Mouse (Mus musculus): ENCODE data around the gene Dusp1. TPM values are rescaled to one million over a fixed set of nuclear protein-coding genes. Genes with fewer than 3 reads are reported as not detected.

Gene Dusp1
- polyA plus RNA-seq, 1 experiment from 2014 or later = 36.9 TPM

GRCm38 (mm10) chr17:26463984-26464383, 97.9 kb downstream of the Dusp1 start:
- Histone ChIP-seq H3K36me3 (ENCODE audit: control insufficient read depth, insufficient read depth, low read length) (no peaks in the 10 kb centered on the region), H3K4me3 (ENCODE audit: control insufficient read depth in 1 of 2, insufficient read depth in 1 of 2, low read depth in 1 of 2, low read length in 2 of 2) (no peak overlapping the region), H3K4me1 (ENCODE audit: control insufficient read depth in 2 of 2, insufficient read depth in 2 of 2, low read length in 2 of 2) (peaks cover 11 to 14% of the 10 kb centered on the region in 2 experiments), H3K9ac (ENCODE audit: low read length) (no peak overlapping the region), H3K9me3 (ENCODE audit: control insufficient read depth, low read length) (no peaks in the 10 kb centered on the region), H3K4me2 (ENCODE audit: low read length) (no peak overlapping the region), H3K27me3 (ENCODE audit: control insufficient read depth, insufficient read depth, low read length) (no peaks in the 10 kb centered on the region), H3K27ac (replicated peaks in 1 of 2; ENCODE audit: control insufficient read depth in 1 of 2, insufficient read depth in 1 of 2, low read depth in 2 of 2, low read length in 2 of 2) (0 out of 4 replicates have a peak overlapping the region, but pooled peaks of 1 of the 2 experiments have one; percentile 37)
- no peak for ATAC-seq (ENCODE audit: insufficient number of reproducible peaks, insufficient read depth, low FRiP score, low read depth)
- 39% methylated on average over 4 of the region's 4 CpGs for whole genome bisulfite sequencing

GRCm38 (mm10) chr17:26463432-26463831, 98.5 kb downstream of the Dusp1 start:
- no peaks in the 10 kb centered on the region for H3K9me3 ChIP-seq (ENCODE audit: control insufficient read depth, low read length)
- no peak overlapping the region for H3K4me2 ChIP-seq (ENCODE audit: low read length)
- no peak overlapping the region for H3K9ac ChIP-seq (ENCODE audit: low read length)
- 84% methylated on average over 5 of the region's 5 CpGs for WGBS
- no peak overlapping the region for H3K4me3 ChIP-seq (ENCODE audit: control insufficient read depth in 1 of 2, insufficient read depth in 1 of 2, low read depth in 1 of 2, low read length in 2 of 2)
- no peak overlapping the region for H3K27ac ChIP-seq (replicated peaks in 1 of 2; ENCODE audit: control insufficient read depth in 1 of 2, insufficient read depth in 1 of 2, low read depth in 2 of 2, low read length in 2 of 2)
- peaks cover 11 to 14% of the 10 kb centered on the region in 2 experiments for H3K4me1 ChIP-seq (ENCODE audit: control insufficient read depth in 2 of 2, insufficient read depth in 2 of 2, low read length in 2 of 2)
- no peaks in the 10 kb centered on the region for H3K27me3 ChIP-seq (ENCODE audit: control insufficient read depth, insufficient read depth, low read length)
- no peak for ATAC-seq (ENCODE audit: insufficient number of reproducible peaks, insufficient read depth, low FRiP score, low read depth)
- no peaks in the 10 kb centered on the region for H3K36me3 ChIP-seq (ENCODE audit: control insufficient read depth, insufficient read depth, low read length)

DNA sequence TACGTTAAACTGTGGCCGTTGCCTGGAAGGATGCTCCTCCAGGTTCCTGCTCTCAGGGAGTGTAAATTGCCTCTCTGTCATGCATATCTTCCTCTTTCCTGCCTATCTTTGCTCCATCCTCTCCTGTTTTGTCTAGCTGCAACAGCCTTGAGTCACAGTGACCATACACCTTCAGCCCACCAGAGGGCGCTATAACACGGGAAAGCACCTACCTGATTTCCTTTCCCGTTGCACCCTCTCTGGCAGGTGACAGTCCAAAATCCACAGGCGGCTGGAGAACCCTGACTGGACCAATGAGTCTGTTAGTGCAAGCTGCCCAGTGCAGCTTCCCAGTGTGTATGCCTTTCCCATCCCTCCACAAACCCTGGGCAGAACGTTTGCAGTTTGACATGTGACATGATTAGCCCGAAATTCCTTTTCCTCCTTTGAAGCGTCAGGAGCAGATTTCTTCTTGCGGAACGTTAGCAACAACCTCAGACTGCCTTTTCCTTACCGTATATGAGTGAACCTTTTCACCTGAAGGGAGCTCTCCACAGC, 99.2 kb downstream of the Dusp1 start:
- 18% methylated on average over 12 of the region's 12 CpGs for WGBS
- ATAC-seq (ENCODE audit: insufficient number of reproducible peaks, insufficient read depth, low FRiP score, low read depth) = no peak
- no peak overlapping the region for H3K27ac ChIP-seq (replicated peaks in 1 of 2; ENCODE audit: control insufficient read depth in 1 of 2, insufficient read depth in 1 of 2, low read depth in 2 of 2, low read length in 2 of 2)
- no peaks in the 10 kb centered on the region for H3K9me3 ChIP-seq (ENCODE audit: control insufficient read depth, low read length)
- H3K36me3 ChIP-seq (ENCODE audit: control insufficient read depth, insufficient read depth, low read length) = no peaks in the 10 kb centered on the region
- no peaks in the 10 kb centered on the region for H3K27me3 ChIP-seq (ENCODE audit: control insufficient read depth, insufficient read depth, low read length)
- no peak overlapping the region for H3K9ac ChIP-seq (ENCODE audit: low read length)
- no peak overlapping the region for H3K4me3 ChIP-seq (ENCODE audit: control insufficient read depth in 1 of 2, insufficient read depth in 1 of 2, low read depth in 1 of 2, low read length in 2 of 2)
- H3K4me2 ChIP-seq (ENCODE audit: low read length) = no peak overlapping the region
- peaks cover 11 to 14% of the 10 kb centered on the region in 2 experiments for H3K4me1 ChIP-seq (ENCODE audit: control insufficient read depth in 2 of 2, insufficient read depth in 2 of 2, low read length in 2 of 2)

GRCm38 (mm10) chr17:26458049-26458448, 103.9 kb downstream of the Dusp1 start:
- no peak for ATAC-seq (ENCODE audit: insufficient number of reproducible peaks, insufficient read depth, low FRiP score, low read depth)
- Histone ChIP-seq H3K27me3 (ENCODE audit: control insufficient read depth, insufficient read depth, low read length) (no peaks in the 10 kb centered on the region), H3K4me3 (ENCODE audit: control insufficient read depth in 1 of 2, insufficient read depth in 1 of 2, low read depth in 1 of 2, low read length in 2 of 2) (no peak overlapping the region), H3K4me1 (ENCODE audit: control insufficient read depth in 2 of 2, insufficient read depth in 2 of 2, low read length in 2 of 2) (peaks cover 4% of the 10 kb centered on the region in 2 experiments; a peak in 2 of 4 replicates), H3K9me3 (ENCODE audit: control insufficient read depth, low read length) (no peaks in the 10 kb centered on the region), H3K4me2 (ENCODE audit: low read length) (no peak overlapping the region), H3K36me3 (ENCODE audit: control insufficient read depth, insufficient read depth, low read length) (no peaks in the 10 kb centered on the region), H3K27ac (replicated peaks in 1 of 2; ENCODE audit: control insufficient read depth in 1 of 2, insufficient read depth in 1 of 2, low read depth in 2 of 2, low read length in 2 of 2) (no peak overlapping the region), H3K9ac (ENCODE audit: low read length) (no peak overlapping the region)
- WGBS = 67% methylated on average over 7 of the region's 7 CpGs

DNA sequence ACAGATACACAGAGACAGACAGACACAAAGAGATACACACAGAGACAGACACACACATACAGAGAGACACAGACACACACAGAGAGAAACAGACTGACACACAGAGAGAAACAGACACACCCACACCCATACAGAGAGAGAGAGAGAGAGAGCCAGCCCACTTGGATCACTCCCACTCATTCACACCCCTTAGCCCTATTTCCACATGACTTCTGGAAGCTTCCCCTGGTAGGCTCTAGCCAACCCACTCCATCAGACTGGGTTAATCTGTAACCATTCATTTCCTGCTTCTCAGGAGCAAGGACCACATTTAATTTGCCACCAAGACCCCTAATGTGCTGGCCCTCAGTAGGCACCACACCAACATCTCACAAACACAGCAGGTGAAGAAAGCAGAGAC, 104.4 kb downstream of the Dusp1 start:
- H3K9ac ChIP-seq (ENCODE audit: low read length) = no peak overlapping the region
- H3K4me3 ChIP-seq (ENCODE audit: control insufficient read depth in 1 of 2, insufficient read depth in 1 of 2, low read depth in 1 of 2, low read length in 2 of 2) = no peak overlapping the region
- H3K4me2 ChIP-seq (ENCODE audit: low read length) = no peak overlapping the region
- peaks cover 0 to under 1% of the 10 kb centered on the region in 2 experiments; a peak in 3 of 4 replicates for H3K4me1 ChIP-seq (ENCODE audit: control insufficient read depth in 2 of 2, insufficient read depth in 2 of 2, low read length in 2 of 2)
- ATAC-seq (ENCODE audit: insufficient number of reproducible peaks, insufficient read depth, low FRiP score, low read depth) = no peak
- no peaks in the 10 kb centered on the region for H3K36me3 ChIP-seq (ENCODE audit: control insufficient read depth, insufficient read depth, low read length)
- H3K9me3 ChIP-seq (ENCODE audit: control insufficient read depth, low read length) = no peaks in the 10 kb centered on the region
- H3K27me3 ChIP-seq (ENCODE audit: control insufficient read depth, insufficient read depth, low read length) = no peaks in the 10 kb centered on the region
- H3K27ac ChIP-seq (replicated peaks in 1 of 2; ENCODE audit: control insufficient read depth in 1 of 2, insufficient read depth in 1 of 2, low read depth in 2 of 2, low read length in 2 of 2) = no peak overlapping the region

Small RNA genes within 50 kb of the gene (microRNA-seq; reads per million reads assigned to microRNA genes)
- gene Gm22420 = not detected

Other genes starting within 250 kb of the Dusp1 start
- 4.5 and 4.6 TPM in 2 replicates for gene Neurl1b, start 147.3 kb downstream of the Dusp1 start, polyA plus RNA-seq (2014; fragmentation: Nextera tagmentation; extraction: Ambion mirVana)
- gene Ergic1, start 639 bp downstream of the Dusp1 start, polyA plus RNA-seq (2014; fragmentation: Nextera tagmentation; extraction: Ambion mirVana) = 120 and 121 TPM in 2 replicates
- gene Atp6v0e, start 101.1 kb upstream of the Dusp1 start, polyA plus RNA-seq (2014; fragmentation: Nextera tagmentation; extraction: Ambion mirVana) = 227 and 228 TPM in 2 replicates
- 6.8 and 8.3 TPM in 2 replicates for gene Crebrf, start 153.5 kb upstream of the Dusp1 start, polyA plus RNA-seq (2014; fragmentation: Nextera tagmentation; extraction: Ambion mirVana)
- gene Bnip1, start 218.9 kb upstream of the Dusp1 start, polyA plus RNA-seq (2014; fragmentation: Nextera tagmentation; extraction: Ambion mirVana) = 52.9 and 54.9 TPM in 2 replicates

Data from heart, embryonic 14.5 days (tissue).